ENCODE assay signal across 18 mouse cellular contexts in the genomic region with DNA sequence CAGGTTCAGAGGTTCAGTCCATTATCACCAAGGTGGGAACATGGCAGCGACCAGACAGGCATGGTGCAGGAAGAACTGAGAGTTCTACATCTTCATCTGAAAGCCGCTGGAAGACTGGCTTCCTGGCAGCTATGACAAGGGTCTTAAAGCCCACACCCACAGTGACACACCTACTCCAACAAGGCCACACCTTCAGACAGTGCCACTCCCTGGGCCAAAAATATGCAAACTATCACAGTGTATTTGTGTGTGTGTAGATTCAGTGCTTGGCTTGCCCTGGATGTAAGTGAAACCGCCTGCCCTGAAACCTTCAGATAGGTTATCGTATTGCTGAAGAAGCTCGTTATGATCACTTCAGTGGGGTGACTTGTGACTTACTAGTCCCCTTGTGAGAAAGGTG.
"Had no signal": no experiment of that assay in that cellular context is flagged by ENCODE, and none has a peak within 500 bp of the region (broad histone marks: within the 10 kb centered on the region; RNA-seq: fewer than 3 reads in every experiment).

No protein-coding gene starts in this region.

- H3K27me3 ChIP-seq: midbrain, embryonic 12.5 days; neural tube, embryonic 13.5 days; neural tube, embryonic 15.5 days had no signal

- H3K27ac ChIP-seq: midbrain, embryonic 10.5 days; midbrain, embryonic 12.5 days; neural tube, embryonic 13.5 days; neural tube, embryonic 15.5 days had no signal

- DNase-seq: lung, adult 18-20 months; lung, embryonic 14.5 days; lung, postnatal 10 days; lung, postnatal 4 days; midbrain, embryonic 14.5 days; retina, postnatal 1 day; right cerebral cortex, adult 18-20 months; right cerebral cortex, postnatal 25 days; right cerebral cortex, postnatal 4 days; spleen, adult 18-20 months; thymus, adult 18-20 months; thymus, postnatal 25 days; thymus, postnatal 4 days had no signal

- H3K9me3 ChIP-seq: midbrain, embryonic 10.5 days; midbrain, embryonic 12.5 days; neural tube, embryonic 13.5 days; neural tube, embryonic 15.5 days had no signal

- H3K4me3 ChIP-seq: midbrain, embryonic 10.5 days; midbrain, embryonic 12.5 days; myocyte; neural tube, embryonic 13.5 days; neural tube, embryonic 15.5 days had no signal

- H3K36me3 ChIP-seq: midbrain, embryonic 10.5 days; midbrain, embryonic 12.5 days; neural tube, embryonic 13.5 days; neural tube, embryonic 15.5 days had no signal
